Mouse (Mus musculus) testis, adult 2 months (tissue): Measurements from ENCODE around the gene Cnbp. TPM values are rescaled to one million over a fixed set of nuclear protein-coding genes. Genes with fewer than 3 reads are reported as not detected.

Source experiments
- H3K27ac ChIP-seq: fragments of 200-500 bp; 2 replicates; pipeline ENCODE4 v1.5.1; 2012; ENCODE audit warnings: low read depth, low read length; ENCODE audit not compliant: control insufficient read depth, insufficient read depth
- H3K27me3 ChIP-seq: fragments of 200-500 bp; 2 replicates; pipeline ENCODE4 v1.6.1; 2012; ENCODE audit warnings: mild to moderate bottlenecking, low read length, moderate library complexity; ENCODE audit not compliant: control insufficient read depth, insufficient read depth
- H3K36me3 ChIP-seq: fragments of 200-500 bp; 2 replicates; pipeline ENCODE4 v1.6.1; 2012; ENCODE audit warnings: mild to moderate bottlenecking, low read length; ENCODE audit not compliant: control insufficient read depth, insufficient read depth
- H3K4me1 ChIP-seq: fragments of 200-500 bp; 2 replicates; pipeline ENCODE4 v1.6.1; 2012; ENCODE audit warnings: low read length; ENCODE audit not compliant: control insufficient read depth, insufficient read depth
- H3K4me3 ChIP-seq: fragments of 200-500 bp; 2 replicates; pipeline ENCODE4 v1.5.1; 2012; ENCODE audit warnings: low read depth, mild to moderate bottlenecking, low read length, moderate library complexity, mixed read lengths; ENCODE audit not compliant: control insufficient read depth
- CTCF ChIP-seq: fragments of 200-500 bp; IDR thresholded peaks from 2 replicates; pipeline ENCODE4 v1.5.1; 2012; ENCODE audit warnings: low read depth, mild to moderate bottlenecking, inconsistent platforms, low read length, moderate library complexity; ENCODE audit not compliant: control insufficient read depth, insufficient read depth, insufficient replicate concordance
- POLR2A ChIP-seq: fragments of 200-500 bp; IDR thresholded peaks from 2 replicates; pipeline ENCODE4 v1.6.1; 2012; ENCODE audit warnings: low read depth, mild to moderate bottlenecking, inconsistent platforms, low read length, moderate library complexity; ENCODE audit not compliant: control insufficient read depth
- polyA plus RNA-seq: library from polyadenylated mRNA; depleted of rRNA; stranded (reverse); fragments of >200 nt; gene quantifications from 2 replicates; pipeline ENCODE4 v1.2.3, GENCODE M21; 2012; rRNA removed

Gene Cnbp
- polyA plus RNA-seq, 1 experiment: 130 TPM

- no peaks in the 10 kb centered on the region for H3K27me3 ChIP-seq
- TF ChIP-seq POLR2A: no peak
- TF ChIP-seq CTCF: no peak
- H3K36me3 ChIP-seq: peaks cover 5% of the 10 kb centered on the region
- H3K27ac ChIP-seq: no peak overlapping the region
- no peak overlapping the region for H3K4me3 ChIP-seq
- H3K4me1 ChIP-seq: peaks cover 7% of the 10 kb centered on the region
These were observed 55.3 kb downstream of the Cnbp start for GRCm38 (mm10) chr6:87795385-87796150.

DNA sequence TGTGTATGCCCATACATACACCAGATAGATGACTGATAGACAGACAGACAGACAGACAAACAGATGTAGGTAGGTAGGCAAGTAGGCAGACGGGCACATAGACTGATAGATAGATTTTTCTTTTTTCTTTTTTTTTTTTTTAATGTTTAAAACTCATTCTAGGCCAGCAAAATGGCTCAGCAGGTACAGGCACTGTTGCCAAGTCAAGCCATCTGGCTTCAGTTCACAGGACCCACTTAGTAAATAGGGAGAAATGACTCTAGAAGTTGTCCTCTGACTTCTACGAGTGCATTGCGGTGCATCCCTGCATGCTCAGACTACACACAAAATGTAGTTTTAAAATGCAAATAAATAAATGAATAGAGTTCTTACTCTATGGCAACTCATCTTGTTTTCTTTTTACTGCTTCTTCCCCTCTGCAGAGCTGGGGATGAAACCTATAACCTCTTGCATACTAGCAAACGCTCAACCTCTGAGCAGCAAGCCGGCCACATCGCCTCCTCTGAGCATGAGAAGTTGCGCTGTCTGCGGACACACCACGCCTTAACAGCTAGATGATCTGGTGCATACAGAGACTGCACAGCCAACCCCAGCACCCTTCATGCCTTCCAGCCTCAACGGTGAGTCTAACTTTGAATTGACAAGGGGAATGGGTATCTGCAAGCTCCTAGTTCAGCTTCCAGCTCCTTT lies 56.9 kb downstream of the Cnbp start:
- H3K36me3 ChIP-seq: peaks cover 5% of the 10 kb centered on the region
- peaks cover 8% of the 10 kb centered on the region for H3K4me1 ChIP-seq
- H3K27ac ChIP-seq: no peak overlapping the region
- TF ChIP-seq POLR2A (no peak), CTCF (no peak)
- H3K27me3 ChIP-seq: no peaks in the 10 kb centered on the region
- H3K4me3 ChIP-seq: no peak overlapping the region

Other genes with a start within 250 kb of the Cnbp start
- 3.3 and 3.8 TPM in 2 replicates for gene Aplf, start 178.9 kb downstream of the Cnbp start, polyA plus RNA-seq
- 0.68 and 0.85 TPM in 2 replicates for gene Efcc1, start 120.2 kb downstream of the Cnbp start, polyA plus RNA-seq
- gene Gp9, start 73.0 kb downstream of the Cnbp start, polyA plus RNA-seq: 0.17 TPM in 1 of 2 replicates, not detected in the other
- gene Rab43, start 38.9 kb downstream of the Cnbp start, polyA plus RNA-seq: 19.5 and 20.0 TPM in 2 replicates
- 0.52 and 0.95 TPM in 2 replicates for gene Gm45140, start 15.3 kb downstream of the Cnbp start, polyA plus RNA-seq
- gene Isy1, start 12.3 kb downstream of the Cnbp start, polyA plus RNA-seq: 6.4 and 6.7 TPM in 2 replicates
- gene Copg1, start 36.7 kb upstream of the Cnbp start, polyA plus RNA-seq: 19.3 and 21.5 TPM in 2 replicates
- 14.9 and 15.2 TPM in 2 replicates for gene Hmces, start 62.8 kb upstream of the Cnbp start, polyA plus RNA-seq
- gene H1fx, start 130.5 kb upstream of the Cnbp start, polyA plus RNA-seq: 68.7 and 101 TPM in 2 replicates
- 51.5 and 52.1 TPM in 2 replicates for gene Rab7, start 194.2 kb upstream of the Cnbp start, polyA plus RNA-seq
- 215 and 230 TPM in 2 replicates for gene Rpn1, start 233.4 kb upstream of the Cnbp start, polyA plus RNA-seq